Mouse (Mus musculus) ES-E14 (cell line): ENCODE data around the gene Ctsa.

Experiments
- CHD2 ChIP-seq: IDR thresholded peaks from 2 replicates; pipeline ENCODE4 v1.6.1; 2014; ENCODE audit warnings: mild to moderate bottlenecking, low read depth, low read length, inconsistent platforms
- HCFC1 ChIP-seq: IDR thresholded peaks from 2 replicates; pipeline ENCODE4 v1.6.1; 2012; ENCODE audit warnings: low read length, inconsistent platforms, borderline replicate concordance; ENCODE audit not compliant: insufficient read depth
- MAFK ChIP-seq: IDR thresholded peaks from 2 replicates; pipeline ENCODE4 v1.6.1; 2014; ENCODE audit warnings: mild to moderate bottlenecking, low read depth, low read length, inconsistent platforms; ENCODE audit not compliant: insufficient read depth
- ZC3H11A ChIP-seq: IDR thresholded peaks from 2 replicates; pipeline ENCODE4 v1.6.1; 2012; ENCODE audit warnings: low read depth, mild to moderate bottlenecking, inconsistent platforms, low read length, borderline replicate concordance
- ZNF384 ChIP-seq: IDR thresholded peaks from 2 replicates; pipeline ENCODE4 v1.6.1; 2012; ENCODE audit warnings: low read depth, low read length, inconsistent platforms

DNA sequence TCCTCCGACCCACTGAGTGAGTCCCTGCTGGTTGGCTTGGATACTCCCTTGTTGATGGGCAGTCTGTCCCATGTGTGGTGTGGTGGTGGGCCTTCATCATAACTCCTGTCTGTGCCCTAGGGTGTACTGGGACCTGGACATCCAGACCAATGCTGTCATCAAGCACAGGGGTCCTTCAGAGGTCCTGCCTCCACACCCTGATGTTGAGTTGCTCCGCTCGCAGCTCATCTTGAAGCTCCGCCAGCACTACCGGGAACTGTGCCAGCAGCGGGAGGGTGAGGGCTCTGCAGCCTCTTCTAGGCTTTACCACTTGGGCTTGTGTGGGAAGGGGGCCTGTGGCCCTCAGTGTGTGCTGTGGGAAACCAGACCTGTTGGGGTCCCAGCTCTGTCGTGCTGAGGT, 53.1 kb downstream of the Ctsa start:
- no peak for TF ChIP-seq HCFC1
- no peak for TF ChIP-seq ZNF384
- TF ChIP-seq MAFK: no peak
- no peak for TF ChIP-seq CHD2
- no peak for TF ChIP-seq ZC3H11A
